Mouse (Mus musculus): ENCODE results near the gene Sh3rf3. TPM values are rescaled to one million over a fixed set of nuclear protein-coding genes. Genes with fewer than 3 reads are reported as not detected.

The Sh3rf3 gene
- total RNA-seq, 1 experiment, result 1.6 TPM

DNA sequence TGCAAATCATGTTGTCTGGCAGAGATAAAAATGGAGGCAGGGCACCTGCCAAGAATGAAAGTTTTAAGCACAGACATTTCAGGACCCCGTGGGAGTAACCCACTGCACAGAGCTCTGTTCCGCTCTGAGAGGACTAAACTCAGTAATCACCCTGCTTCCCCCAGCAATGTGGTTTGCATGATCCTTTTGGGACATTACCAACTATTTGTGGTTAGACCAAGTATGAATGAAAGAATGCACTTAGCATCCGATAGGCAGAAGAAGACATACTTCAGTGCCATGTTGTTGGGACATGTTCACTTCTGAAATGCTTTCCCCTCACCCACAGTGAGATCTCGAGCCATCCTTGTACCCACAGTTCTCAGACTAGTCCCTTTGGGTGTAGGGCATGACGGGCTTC lies 24.3 kb downstream of the Sh3rf3 start:
- Histone ChIP-seq H3K27ac (ENCODE audit: insufficient read depth, low read depth, low read length, poor library complexity, severe bottlenecking) (no peak overlapping the region), H3K4me3 (ENCODE audit: insufficient read depth in 1 of 2, low read depth in 1 of 2, low read length in 2 of 2, poor library complexity in 1 of 2, severe bottlenecking in 1 of 2) (no peak overlapping the region), H3K36me3 (ENCODE audit: control insufficient read depth, insufficient read depth, low read length, poor library complexity, severe bottlenecking) (no peaks in the 10 kb centered on the region), H3K4me1 (ENCODE audit: control insufficient read depth in 2 of 2, insufficient read depth in 2 of 2, low read length in 2 of 2, poor library complexity in 1 of 2) (no peaks in the 10 kb centered on the region), H3K9ac (ENCODE audit: insufficient read depth, low read depth, low read length, poor library complexity, severe bottlenecking) (no peak overlapping the region), H3K9me3 (ENCODE audit: control insufficient read depth, insufficient read depth, low read depth, low read length) (no peaks in the 10 kb centered on the region)
- TF ChIP-seq MAFK (IDR thresholded peaks at IDR 0.05; ENCODE audit: insufficient read depth, low read depth, low read length) (no peak), CHD2 (IDR thresholded peaks at IDR 0.05; ENCODE audit: low read depth, low read length) (no peak), HCFC1 (IDR thresholded peaks at IDR 0.05; ENCODE audit: borderline replicate concordance, insufficient read depth, low read length) (no peak), ZC3H11A (IDR thresholded peaks at IDR 0.05; ENCODE audit: borderline replicate concordance, low read depth, low read length) (no peak), ZNF384 (IDR thresholded peaks at IDR 0.05; ENCODE audit: low read depth, low read length) (no peak)
- in situ Hi-C loops (cut with MboI; ENCODE audit: low sequenced_read_pairs in 2 of 2, unreplicated experiment in 2 of 2), result no loop called here
- DNase-seq (ENCODE audit: low read depth, low spot score), result no peak

- Histone ChIP-seq H3K9ac (ENCODE audit: insufficient read depth, low read depth, low read length, poor library complexity, severe bottlenecking) (no peak overlapping the region), H3K4me1 (ENCODE audit: control insufficient read depth in 2 of 2, insufficient read depth in 2 of 2, low read length in 2 of 2, poor library complexity in 1 of 2) (no peaks in the 10 kb centered on the region), H3K36me3 (ENCODE audit: control insufficient read depth, insufficient read depth, low read length, poor library complexity, severe bottlenecking) (no peaks in the 10 kb centered on the region), H3K4me3 (ENCODE audit: insufficient read depth in 1 of 2, low read depth in 1 of 2, low read length in 2 of 2, poor library complexity in 1 of 2, severe bottlenecking in 1 of 2) (no peak overlapping the region), H3K27ac (ENCODE audit: insufficient read depth, low read depth, low read length, poor library complexity, severe bottlenecking) (no peak overlapping the region), H3K9me3 (ENCODE audit: control insufficient read depth, insufficient read depth, low read depth, low read length) (no peaks in the 10 kb centered on the region)
- no peak for DNase-seq (ENCODE audit: low read depth, low spot score)
- TF ChIP-seq ZNF384 (IDR thresholded peaks at IDR 0.05; ENCODE audit: low read depth, low read length) (no peak), CHD2 (IDR thresholded peaks at IDR 0.05; ENCODE audit: low read depth, low read length) (no peak), HCFC1 (IDR thresholded peaks at IDR 0.05; ENCODE audit: borderline replicate concordance, insufficient read depth, low read length) (no peak), ZC3H11A (IDR thresholded peaks at IDR 0.05; ENCODE audit: borderline replicate concordance, low read depth, low read length) (no peak), MAFK (IDR thresholded peaks at IDR 0.05; ENCODE audit: insufficient read depth, low read depth, low read length) (no peak)
- in situ Hi-C loops (cut with MboI; ENCODE audit: low sequenced_read_pairs in 2 of 2, unreplicated experiment in 2 of 2), result no loop called here
These were observed 28.8 kb downstream of the Sh3rf3 start for GRCm38 (mm10) chr10:58841945-58842344.

DNA sequence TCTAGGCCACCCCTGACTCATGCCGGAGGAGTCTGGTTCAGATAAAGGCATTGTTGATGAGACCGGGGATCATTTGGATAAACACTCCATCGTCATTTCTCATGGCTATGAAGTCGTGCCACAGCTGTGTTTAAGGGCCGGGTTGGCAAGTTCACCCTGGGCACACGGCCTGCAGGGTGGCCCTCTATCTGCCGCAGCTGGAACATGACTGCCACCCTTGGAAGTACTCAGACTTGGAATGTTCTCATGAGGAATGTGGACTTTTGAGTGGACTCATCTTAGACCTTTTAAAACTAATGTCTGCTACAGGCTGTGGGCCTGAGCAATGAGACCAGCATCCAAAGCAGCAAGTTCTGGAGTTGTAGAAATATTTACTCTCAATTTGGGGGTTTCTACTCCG lies 29.9 kb downstream of the Sh3rf3 start:
- Histone ChIP-seq H3K27ac (ENCODE audit: insufficient read depth, low read depth, low read length, poor library complexity, severe bottlenecking) (no peak overlapping the region), H3K4me3 (ENCODE audit: insufficient read depth in 1 of 2, low read depth in 1 of 2, low read length in 2 of 2, poor library complexity in 1 of 2, severe bottlenecking in 1 of 2) (no peak overlapping the region), H3K9ac (ENCODE audit: insufficient read depth, low read depth, low read length, poor library complexity, severe bottlenecking) (no peak overlapping the region), H3K9me3 (ENCODE audit: control insufficient read depth, insufficient read depth, low read depth, low read length) (no peaks in the 10 kb centered on the region), H3K4me1 (ENCODE audit: control insufficient read depth in 2 of 2, insufficient read depth in 2 of 2, low read length in 2 of 2, poor library complexity in 1 of 2) (no peaks in the 10 kb centered on the region), H3K36me3 (ENCODE audit: control insufficient read depth, insufficient read depth, low read length, poor library complexity, severe bottlenecking) (no peaks in the 10 kb centered on the region)
- in situ Hi-C loops (cut with MboI; ENCODE audit: low sequenced_read_pairs in 2 of 2, unreplicated experiment in 2 of 2), result no loop called here
- TF ChIP-seq HCFC1 (IDR thresholded peaks at IDR 0.05; ENCODE audit: borderline replicate concordance, insufficient read depth, low read length), result no peak
- TF ChIP-seq MAFK (IDR thresholded peaks at IDR 0.05; ENCODE audit: insufficient read depth, low read depth, low read length), result no peak
- no peak for TF ChIP-seq CHD2 (IDR thresholded peaks at IDR 0.05; ENCODE audit: low read depth, low read length)
- no peak for TF ChIP-seq ZNF384 (IDR thresholded peaks at IDR 0.05; ENCODE audit: low read depth, low read length)
- DNase-seq (ENCODE audit: low read depth, low spot score), result no peak

GRCm38 (mm10) chr10:58848127-58848526 lies 35.0 kb downstream of the Sh3rf3 start:
- TF ChIP-seq ZNF384 (IDR thresholded peaks at IDR 0.05; ENCODE audit: low read depth, low read length) (no peak), MAFK (IDR thresholded peaks at IDR 0.05; ENCODE audit: insufficient read depth, low read depth, low read length) (no peak)
- no peaks in the 10 kb centered on the region for H3K4me1 ChIP-seq (ENCODE audit: control insufficient read depth in 2 of 2, insufficient read depth in 2 of 2, low read length in 2 of 2, poor library complexity in 1 of 2)
- no peak overlapping the region for H3K9ac ChIP-seq (ENCODE audit: insufficient read depth, low read depth, low read length, poor library complexity, severe bottlenecking)
- H3K9me3 ChIP-seq (ENCODE audit: control insufficient read depth, insufficient read depth, low read depth, low read length), result no peaks in the 10 kb centered on the region
- DNase-seq (ENCODE audit: low read depth, low spot score), result no peak
- no peak overlapping the region for H3K4me3 ChIP-seq (ENCODE audit: insufficient read depth in 1 of 2, low read depth in 1 of 2, low read length in 2 of 2, poor library complexity in 1 of 2, severe bottlenecking in 1 of 2)
- no peak overlapping the region for H3K27ac ChIP-seq (ENCODE audit: insufficient read depth, low read depth, low read length, poor library complexity, severe bottlenecking)
- no peaks in the 10 kb centered on the region for H3K36me3 ChIP-seq (ENCODE audit: control insufficient read depth, insufficient read depth, low read length, poor library complexity, severe bottlenecking)
- in situ Hi-C loops (cut with MboI; ENCODE audit: low sequenced_read_pairs in 2 of 2, unreplicated experiment in 2 of 2), result no loop called here

DNA sequence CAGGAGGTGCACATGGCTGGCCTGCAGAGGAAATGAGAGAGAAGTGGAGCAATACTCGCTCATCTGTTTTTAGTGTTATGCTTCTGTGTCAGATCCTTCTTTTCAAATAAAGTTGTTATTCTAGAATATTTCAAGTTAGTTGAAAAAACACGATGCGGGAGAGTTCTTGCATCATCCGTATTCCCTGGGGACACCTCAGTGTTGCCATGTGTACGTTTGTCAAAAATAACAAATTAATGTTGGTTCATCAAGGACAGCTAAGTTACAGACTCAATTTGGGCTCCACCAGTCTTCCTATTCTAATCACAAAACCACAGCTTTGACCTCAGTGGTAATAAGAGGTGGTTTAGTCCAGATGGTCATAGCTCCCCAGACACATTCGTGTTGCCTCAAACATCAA lies 35.4 kb downstream of the Sh3rf3 start:
- H3K36me3 ChIP-seq (ENCODE audit: control insufficient read depth, insufficient read depth, low read length, poor library complexity, severe bottlenecking), result no peaks in the 10 kb centered on the region

More for the DNA sequence above, 35.4 kb downstream of the Sh3rf3 start:
- Histone ChIP-seq H3K4me3 (ENCODE audit: insufficient read depth in 1 of 2, low read depth in 1 of 2, low read length in 2 of 2, poor library complexity in 1 of 2, severe bottlenecking in 1 of 2) (no peak overlapping the region), H3K9me3 (ENCODE audit: control insufficient read depth, insufficient read depth, low read depth, low read length) (no peaks in the 10 kb centered on the region), H3K27ac (ENCODE audit: insufficient read depth, low read depth, low read length, poor library complexity, severe bottlenecking) (no peak overlapping the region), H3K9ac (ENCODE audit: insufficient read depth, low read depth, low read length, poor library complexity, severe bottlenecking) (no peak overlapping the region), H3K4me1 (ENCODE audit: control insufficient read depth in 2 of 2, insufficient read depth in 2 of 2, low read length in 2 of 2, poor library complexity in 1 of 2) (no peaks in the 10 kb centered on the region)
- no peak for TF ChIP-seq ZNF384 (IDR thresholded peaks at IDR 0.05; ENCODE audit: low read depth, low read length)
- no peak for DNase-seq (ENCODE audit: low read depth, low spot score)
- in situ Hi-C loops (cut with MboI; ENCODE audit: low sequenced_read_pairs in 2 of 2, unreplicated experiment in 2 of 2), result no loop called here
